Mouse (Mus musculus) central nervous system, embryonic 14 days (tissue): Measurements from ENCODE around the gene 1700018G05Rik. TPM values are rescaled to one million over a fixed set of nuclear protein-coding genes. Genes with fewer than 3 reads are reported as not detected.

ENCODE experiments used
- polyA plus RNA-seq: library from polyadenylated mRNA; depleted of rRNA; stranded (reverse); fragments of >200 nt; gene quantifications from 2 replicates; pipeline ENCODE4 v1.2.3, GENCODE M21; 2012; rRNA removed

The 1700018G05Rik gene
- polyA plus RNA-seq: not detected in 2 replicates

DNA sequence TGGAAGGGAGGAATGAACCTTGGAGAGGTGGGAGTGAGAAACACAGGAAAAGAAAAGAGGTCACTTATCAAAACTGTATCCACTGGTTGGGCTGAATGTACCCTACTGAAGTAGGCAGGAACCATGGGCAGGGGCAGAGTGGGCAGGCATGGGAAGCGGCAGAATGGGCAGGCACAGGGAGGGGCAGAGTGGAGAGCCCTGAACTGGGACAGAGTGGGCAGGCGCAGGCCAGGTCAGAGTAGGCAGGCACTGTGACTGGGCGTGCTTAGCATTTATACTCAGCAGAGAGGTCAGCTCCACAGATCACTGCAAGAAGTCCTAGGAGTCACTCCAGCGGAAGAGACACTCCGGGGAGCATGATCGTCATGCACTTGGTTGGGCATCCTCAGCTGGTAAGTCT lies at the start of gene 1700018G05Rik:
1700018G05Rik (plus strand) TSS at position 301 of the 400 bp plus-strand sequence.

DNA sequence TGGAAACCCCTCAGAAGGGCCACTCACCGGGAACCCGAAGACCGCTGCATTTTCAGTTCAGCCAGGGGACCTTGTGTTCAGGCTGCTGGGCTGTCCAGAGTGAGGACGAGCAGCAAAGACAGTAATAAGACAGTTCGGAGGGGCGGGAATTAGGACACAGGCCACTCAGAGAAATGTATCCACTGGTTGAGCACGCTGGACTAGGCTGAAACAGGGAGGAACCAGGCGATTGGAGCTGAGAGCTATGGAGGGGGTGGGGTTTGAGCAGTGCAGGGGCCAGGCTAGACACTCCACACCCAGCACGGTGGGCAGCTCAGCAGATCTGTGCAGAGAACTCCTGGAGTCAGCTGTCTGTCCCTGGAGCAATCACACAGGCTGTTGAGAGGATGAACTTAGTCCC lies 19.6 kb upstream of the 1700018G05Rik start, which contains the start of the genes Dmrtc1a and 1700011M02Rik:
Dmrtc1a (minus strand) TSS at position 101 of the 400 bp plus-strand sequence.
1700011M02Rik (plus strand) TSS at position 319 of the 400 bp plus-strand sequence.

Other genes starting within 250 kb of the 1700018G05Rik start
- gene Gm3880, start 241.4 kb upstream of the 1700018G05Rik start, polyA plus RNA-seq: not detected in 2 replicates
- gene Gm9112, start 220.7 kb upstream of the 1700018G05Rik start, polyA plus RNA-seq: not detected in 2 replicates
- not detected in 2 replicates for gene Dmrtc1b, start 220.5 kb upstream of the 1700018G05Rik start, polyA plus RNA-seq
- gene Dmrtc1c1, start 125.4 kb upstream of the 1700018G05Rik start, polyA plus RNA-seq: not detected in 2 replicates
- not detected in 2 replicates for gene Dmrtc1c2, start 73.8 kb upstream of the 1700018G05Rik start, polyA plus RNA-seq
- gene 1700031F05Rik, start 60.4 kb upstream of the 1700018G05Rik start, polyA plus RNA-seq: 0.05 TPM in 1 of 2 replicates, not detected in the other
- 0.64 and 1.0 TPM in 2 replicates for gene Dmrtc1a, start 19.7 kb upstream of the 1700018G05Rik start, polyA plus RNA-seq
- gene 1700011M02Rik, start 19.5 kb upstream of the 1700018G05Rik start, polyA plus RNA-seq: not detected in 2 replicates